Mouse (Mus musculus): ENCODE data around the gene Arhgef18. TPM values are rescaled to one million over a fixed set of nuclear protein-coding genes. Genes with fewer than 3 reads are reported as not detected.

Gene Arhgef18
- polyA plus RNA-seq, 1 experiment from 2014 or later: 4.9 TPM

- no peaks in the 10 kb centered on the region for H3K27me3 ChIP-seq (replicated peaks)
- no peak overlapping the region for H3K27ac ChIP-seq (replicated peaks)
- no peak for ATAC-seq (ENCODE audit: extremely low read depth, insufficient number of reproducible peaks, low FRiP score, low TSS enrichment)
- H3K36me3 ChIP-seq: no peaks in the 10 kb centered on the region
- peaks cover 9% of the 10 kb centered on the region; the same call in 1 of the 2 replicates for H3K4me1 ChIP-seq
- H3K4me2 ChIP-seq: no peak overlapping the region
- H3K9me3 ChIP-seq: no peaks in the 10 kb centered on the region
- WGBS: 51% methylated on average over 7 of the region's 7 CpGs
- H3K9ac ChIP-seq: no peak overlapping the region
- H3K4me3 ChIP-seq: no peak overlapping the region
Observed at GRCm38 (mm10) chr8:3483546-3483945, 90.7 kb downstream of the Arhgef18 start.

GRCm38 (mm10) chr8:3485192-3485591, 92.4 kb downstream of the Arhgef18 start:
- Histone ChIP-seq H3K9me3 (no peaks in the 10 kb centered on the region), H3K4me1 (peaks cover 7% of the 10 kb centered on the region; the same call in 1 of the 2 replicates), H3K4me2 (no peak overlapping the region), H3K27ac (replicated peaks) (no peak overlapping the region), H3K36me3 (no peaks in the 10 kb centered on the region), H3K27me3 (replicated peaks) (no peaks in the 10 kb centered on the region), H3K9ac (no peak overlapping the region), H3K4me3 (no peak overlapping the region)
- ATAC-seq (ENCODE audit: extremely low read depth, insufficient number of reproducible peaks, low FRiP score, low TSS enrichment): no peak; the same call in 1 of the 2 replicates
- 17% methylated on average over 5 of the region's 5 CpGs for WGBS

GRCm38 (mm10) chr8:3492901-3493844, 100.4 kb downstream of the Arhgef18 start, which contains the start of gene Zfp358:
Gene Zfp358, plus strand, starts transcription at chr8:3493138.
- Histone ChIP-seq H3K36me3 (peaks cover 39% of the 10 kb centered on the region), H3K4me3 (peak within 1 kb of the TSS; percentile 96), H3K27ac (replicated peaks) (peak within 1 kb of the TSS; percentile 85), H3K4me1 (peaks cover 13% of the 10 kb centered on the region), H3K27me3 (replicated peaks) (no peaks in the 10 kb centered on the region), H3K4me2 (peak within 1 kb of the TSS; percentile 84), H3K9ac (peak within 1 kb of the TSS; percentile 98), H3K9me3 (peaks cover 6% of the 10 kb centered on the region; the same call in 1 of the 2 replicates)
- ATAC-seq (ENCODE audit: extremely low read depth, insufficient number of reproducible peaks, low FRiP score, low TSS enrichment): peak; percentile 81
- 1% methylated on average over 62 of the region's 64 CpGs for WGBS

- Histone ChIP-seq H3K27me3 (replicated peaks) (no peaks in the 10 kb centered on the region), H3K9me3 (peaks cover 6% of the 10 kb centered on the region; the same call in 1 of the 2 replicates), H3K4me3 (peak overlapping the region; percentile 96), H3K4me2 (peak overlapping the region; percentile 84), H3K36me3 (peaks cover 39% of the 10 kb centered on the region), H3K4me1 (peaks cover 13% of the 10 kb centered on the region), H3K9ac (peak overlapping the region; percentile 98), H3K27ac (replicated peaks) (peak overlapping the region; percentile 85)
- 23% methylated on average over 6 of the region's 6 CpGs for WGBS
- no peak for ATAC-seq (ENCODE audit: extremely low read depth, insufficient number of reproducible peaks, low FRiP score, low TSS enrichment)
Observed at GRCm38 (mm10) chr8:3493845-3494208, 101.0 kb downstream of the Arhgef18 start.

GRCm38 (mm10) chr8:3495578-3496427, 103.0 kb downstream of the Arhgef18 start:
- no peak for ATAC-seq (ENCODE audit: extremely low read depth, insufficient number of reproducible peaks, low FRiP score, low TSS enrichment)
- 90% methylated on average over 44 of the region's 44 CpGs for WGBS
- Histone ChIP-seq H3K9me3 (peaks cover 6% of the 10 kb centered on the region; the same call in 1 of the 2 replicates), H3K36me3 (peaks cover 39% of the 10 kb centered on the region), H3K4me1 (peaks cover 21% of the 10 kb centered on the region), H3K27ac (replicated peaks) (no peak overlapping the region), H3K4me2 (no peak overlapping the region), H3K9ac (no peak overlapping the region), H3K4me3 (no peak overlapping the region), H3K27me3 (replicated peaks) (no peaks in the 10 kb centered on the region)

- Histone ChIP-seq H3K27me3 (replicated peaks) (no peaks in the 10 kb centered on the region), H3K4me1 (peaks cover 27% of the 10 kb centered on the region), H3K9me3 (peaks cover 6% of the 10 kb centered on the region; the same call in 1 of the 2 replicates), H3K9ac (no peak overlapping the region), H3K4me2 (no peak overlapping the region), H3K4me3 (no peak overlapping the region), H3K36me3 (peaks cover 39% of the 10 kb centered on the region), H3K27ac (replicated peaks) (no peak overlapping the region)
- WGBS: 86% methylated on average over 15 of the region's 15 CpGs
- no peak for ATAC-seq (ENCODE audit: extremely low read depth, insufficient number of reproducible peaks, low FRiP score, low TSS enrichment)
Observed at GRCm38 (mm10) chr8:3496428-3496748, 103.6 kb downstream of the Arhgef18 start.

GRCm38 (mm10) chr8:3498583-3498982, 105.8 kb downstream of the Arhgef18 start:
- Histone ChIP-seq H3K9ac (no peak overlapping the region), H3K9me3 (peaks cover 6% of the 10 kb centered on the region; the same call in 1 of the 2 replicates), H3K4me3 (no peak overlapping the region), H3K4me2 (no peak overlapping the region), H3K36me3 (peaks cover 40% of the 10 kb centered on the region), H3K27me3 (replicated peaks) (no peaks in the 10 kb centered on the region), H3K27ac (replicated peaks) (no peak overlapping the region), H3K4me1 (peaks cover 32% of the 10 kb centered on the region)
- no peak for ATAC-seq (ENCODE audit: extremely low read depth, insufficient number of reproducible peaks, low FRiP score, low TSS enrichment)
- WGBS: 87% methylated on average over 3 of the region's 3 CpGs

GRCm38 (mm10) chr8:3499751-3500150, 106.9 kb downstream of the Arhgef18 start:
- Histone ChIP-seq H3K36me3 (peaks cover 38% of the 10 kb centered on the region), H3K4me3 (peak overlapping the region; percentile 84), H3K4me1 (peaks cover 24% of the 10 kb centered on the region), H3K4me2 (peak overlapping the region; percentile 86), H3K27me3 (replicated peaks) (no peaks in the 10 kb centered on the region), H3K27ac (replicated peaks) (peak overlapping the region; percentile 96), H3K9me3 (peaks cover 6% of the 10 kb centered on the region; the same call in 1 of the 2 replicates), H3K9ac (peak overlapping the region; percentile 83)
- WGBS: 5% methylated on average over 8 of the region's 8 CpGs
- no peak for ATAC-seq (ENCODE audit: extremely low read depth, insufficient number of reproducible peaks, low FRiP score, low TSS enrichment)

GRCm38 (mm10) chr8:3500235-3501090, 107.7 kb downstream of the Arhgef18 start, which contains the start of gene Mcoln1:
Gene Mcoln1, plus strand, starts transcription at chr8:3500457.
- H3K27me3 ChIP-seq (replicated peaks): no peaks in the 10 kb centered on the region
- peak within 1 kb of the TSS; percentile 86 for H3K4me2 ChIP-seq

GRCm38 (mm10) chr8:3502217-3502616, 109.4 kb downstream of the Arhgef18 start:
- Histone ChIP-seq H3K4me2 (no peak overlapping the region), H3K27me3 (replicated peaks) (no peaks in the 10 kb centered on the region)

More at GRCm38 (mm10) chr8:3500235-3501090, 107.7 kb downstream of the Arhgef18 start, which contains the start of gene Mcoln1:
- Histone ChIP-seq H3K27ac (replicated peaks) (peak within 1 kb of the TSS; percentile 96), H3K4me3 (peak within 1 kb of the TSS; percentile 84), H3K4me1 (peaks cover 24% of the 10 kb centered on the region), H3K9ac (peak within 1 kb of the TSS; percentile 95), H3K9me3 (peaks cover 6% of the 10 kb centered on the region; the same call in 1 of the 2 replicates), H3K36me3 (peaks cover 34% of the 10 kb centered on the region)
- peak; percentile 90 for ATAC-seq (ENCODE audit: extremely low read depth, insufficient number of reproducible peaks, low FRiP score, low TSS enrichment)
- WGBS: under 1% methylated on average over 70 of the region's 70 CpGs

More at GRCm38 (mm10) chr8:3502217-3502616, 109.4 kb downstream of the Arhgef18 start:
- Histone ChIP-seq H3K4me3 (no peak overlapping the region), H3K9ac (no peak overlapping the region), H3K36me3 (peaks cover 34% of the 10 kb centered on the region), H3K4me1 (peaks cover 20% of the 10 kb centered on the region), H3K27ac (replicated peaks) (no peak overlapping the region), H3K9me3 (no peaks in the 10 kb centered on the region)
- ATAC-seq (ENCODE audit: extremely low read depth, insufficient number of reproducible peaks, low FRiP score, low TSS enrichment): no peak
- 60% methylated on average over 4 of the region's 4 CpGs for WGBS
